Mouse (Mus musculus) kidney, adult 2 months (tissue): ENCODE data around the gene Nsun6. TPM values are rescaled to one million over a fixed set of nuclear protein-coding genes. Genes with fewer than 3 reads are reported as not detected.

Experiments used
- DNase-seq: peaks from one replicate; pipeline ENCODE4 v3.0.0; 2021
- H3K27ac ChIP-seq: fragments of 200-500 bp; 2 replicates; pipeline ENCODE4 v1.5.1; 2012; ENCODE audit warnings: low read depth, low read length, control low read depth, inconsistent platforms; ENCODE audit not compliant: insufficient read depth
- H3K27me3 ChIP-seq: fragments of 200-500 bp; replicated peaks from 2 replicates; pipeline ENCODE4 v1.6.1; 2012; ENCODE audit warnings: mild to moderate bottlenecking, moderate library complexity, low read length, inconsistent platforms; ENCODE audit not compliant: control insufficient read depth, insufficient read depth
- H3K36me3 ChIP-seq: fragments of 200-500 bp; 2 replicates; pipeline ENCODE4 v1.6.1; 2012; ENCODE audit warnings: mild to moderate bottlenecking, moderate library complexity, low read length, inconsistent platforms; ENCODE audit not compliant: control insufficient read depth, insufficient read depth
- H3K4me1 ChIP-seq: fragments of 200-500 bp; 2 replicates; pipeline ENCODE4 v1.6.1; 2011; ENCODE audit warnings: low read length; ENCODE audit not compliant: control insufficient read depth, insufficient read depth
- H3K4me3 ChIP-seq: fragments of 200-500 bp; 2 replicates; pipeline ENCODE4 v1.5.1; 2011; ENCODE audit warnings: mild to moderate bottlenecking, low read depth, low read length, control low read depth; ENCODE audit not compliant: insufficient read depth
- CTCF ChIP-seq: fragments of 200-500 bp; conservative IDR thresholded peaks from 2 replicates; pipeline ENCODE4 v1.5.1; 2011; ENCODE audit warnings: low read depth, mild to moderate bottlenecking, control low read depth, low read length, moderate library complexity, mixed read lengths; ENCODE audit not compliant: insufficient read depth, insufficient read length
- POLR2A ChIP-seq: fragments of 200-500 bp; IDR thresholded peaks from one replicate; pipeline ENCODE4 v1.6.1; 2011; ENCODE audit warnings: low read depth, low read length, control low read depth
- WGBS: fragments of 180-500 bp; shearing (Covaris S2); methylation state at CpG from one replicate; pipeline ENCODE4 v1.1.7; 2018; 5-methylcytosine and 5-hydroxymethylcytosine counted together
- polyA plus RNA-seq: library from polyadenylated mRNA; depleted of rRNA; stranded (reverse); fragments of >200 nt; gene quantifications from 2 replicates; pipeline ENCODE4 v1.2.3, GENCODE M21; 2012

Gene Nsun6
- polyA plus RNA-seq, 1 experiment: 3.8 TPM

GRCm38 (mm10) chr2:14996036-14996435 is 58.8 kb downstream of the Nsun6 start:
- Histone ChIP-seq H3K36me3 (no peaks in the 10 kb centered on the region), H3K27ac (no peak overlapping the region), H3K4me1 (no peaks in the 10 kb centered on the region), H3K27me3 (no peaks in the 10 kb centered on the region), H3K4me3 (no peak overlapping the region)
- no peak for DNase-seq
- TF ChIP-seq POLR2A (no peak), CTCF (no peak)
- 84% methylated on average over 4 of the region's 4 CpGs for WGBS

DNA sequence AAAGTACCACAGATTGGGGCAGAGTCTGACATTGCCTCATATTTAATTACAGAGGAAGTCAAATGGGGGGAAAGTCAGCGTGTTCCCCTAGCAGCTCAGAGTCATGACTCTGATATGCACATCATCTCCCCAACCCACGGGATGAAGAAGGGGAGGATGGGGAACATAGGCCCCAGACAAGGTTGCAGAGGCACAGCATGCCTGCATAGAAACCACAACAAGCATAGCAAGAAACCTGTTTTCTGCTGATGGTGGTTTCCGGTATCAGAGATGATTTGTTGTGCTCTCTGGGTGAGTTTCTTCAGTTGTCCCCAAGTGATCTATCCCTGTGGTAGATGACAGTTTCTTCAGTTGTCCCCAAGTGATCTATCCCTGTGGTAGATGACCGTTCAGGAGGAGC is 62.3 kb downstream of the Nsun6 start:
- 93% methylated on average over 4 of the region's 4 CpGs for WGBS
- no peak overlapping the region for H3K4me3 ChIP-seq
- DNase-seq: no peak
- H3K27me3 ChIP-seq: no peaks in the 10 kb centered on the region
- no peaks in the 10 kb centered on the region; the same call in 1 of the 2 replicates for H3K4me1 ChIP-seq
- H3K27ac ChIP-seq: no peak overlapping the region
- TF ChIP-seq POLR2A (no peak), CTCF (no peak)
- H3K36me3 ChIP-seq: no peaks in the 10 kb centered on the region

GRCm38 (mm10) chr2:14989350-14989749 is 65.5 kb downstream of the Nsun6 start:
- Histone ChIP-seq H3K27ac (no peak overlapping the region), H3K4me3 (no peak overlapping the region), H3K27me3 (no peaks in the 10 kb centered on the region), H3K4me1 (no peaks in the 10 kb centered on the region; the same call in 1 of the 2 replicates), H3K36me3 (no peaks in the 10 kb centered on the region)
- TF ChIP-seq POLR2A: no peak
- TF ChIP-seq CTCF: no peak
- WGBS: 86% methylated on average over 4 of the region's 4 CpGs
- no peak for DNase-seq

- 77% methylated on average over 4 of the region's 4 CpGs for WGBS
- TF ChIP-seq CTCF: no peak
- DNase-seq: no peak
- Histone ChIP-seq H3K4me1 (no peaks in the 10 kb centered on the region; the same call in 1 of the 2 replicates), H3K4me3 (no peak overlapping the region), H3K27me3 (no peaks in the 10 kb centered on the region), H3K36me3 (no peaks in the 10 kb centered on the region), H3K27ac (no peak overlapping the region)
Observed at GRCm38 (mm10) chr2:14988451-14988850, 66.4 kb downstream of the Nsun6 start.

- no peak for DNase-seq
- Histone ChIP-seq H3K36me3 (no peaks in the 10 kb centered on the region), H3K4me1 (no peaks in the 10 kb centered on the region), H3K27me3 (no peaks in the 10 kb centered on the region), H3K4me3 (no peak overlapping the region), H3K27ac (no peak overlapping the region)
- WGBS: 78% methylated on average over 11 of the region's 11 CpGs
- no peak for TF ChIP-seq CTCF
- no peak for TF ChIP-seq POLR2A
Observed at GRCm38 (mm10) chr2:14984029-14984428, 70.8 kb downstream of the Nsun6 start.

GRCm38 (mm10) chr2:14961493-14961892 is 93.4 kb downstream of the Nsun6 start:
- DNase-seq: no peak
- WGBS: 67% methylated on average over 2 of the region's 2 CpGs
- H3K36me3 ChIP-seq: no peaks in the 10 kb centered on the region
- TF ChIP-seq POLR2A (no peak), CTCF (no peak)
- H3K27me3 ChIP-seq: no peaks in the 10 kb centered on the region
- H3K4me1 ChIP-seq: no peaks in the 10 kb centered on the region
- H3K27ac ChIP-seq: no peak overlapping the region
- no peak overlapping the region for H3K4me3 ChIP-seq

DNA sequence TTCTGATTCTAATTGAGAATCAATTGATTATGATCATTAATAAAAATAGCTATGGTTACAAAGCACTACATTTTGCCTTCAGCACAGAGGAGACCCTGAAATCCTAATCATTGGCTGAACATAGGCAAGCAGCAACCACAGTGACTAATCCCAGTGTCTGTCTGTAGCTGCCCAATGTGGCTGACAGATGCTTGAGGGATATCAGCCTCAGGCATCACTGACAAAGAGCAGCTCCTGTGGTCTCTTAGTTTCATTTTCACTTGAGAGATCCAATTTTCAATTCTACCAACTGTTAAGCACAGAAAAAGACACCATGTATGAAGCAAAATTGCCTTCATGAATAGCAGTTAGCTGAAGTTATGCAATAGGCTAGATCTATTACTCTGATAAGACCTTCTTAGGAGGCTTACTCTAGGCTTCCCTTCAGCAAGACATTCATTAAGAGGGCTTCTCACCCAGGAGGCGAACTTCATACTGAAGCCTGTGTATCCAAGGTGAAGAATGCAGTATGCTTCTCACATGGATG is 93.8 kb downstream of the Nsun6 start:
- no peak overlapping the region for H3K27ac ChIP-seq
- no peak overlapping the region for H3K4me3 ChIP-seq
- no peaks in the 10 kb centered on the region for H3K4me1 ChIP-seq
- H3K36me3 ChIP-seq: no peaks in the 10 kb centered on the region
- TF ChIP-seq CTCF (no peak), POLR2A (no peak)
- H3K27me3 ChIP-seq: no peaks in the 10 kb centered on the region
- WGBS: 53% methylated on average over 1 of the region's 1 CpGs
- DNase-seq: no peak
